Mouse (Mus musculus) cerebellum, adult 2 months (tissue): ENCODE results near the gene Grk3.

Experiments
- CTCF ChIP-seq: fragments of 200-500 bp; IDR thresholded peaks from 2 replicates; pipeline ENCODE4 v1.5.1; 2011; ENCODE audit warnings: low read depth, mild to moderate bottlenecking, control low read depth, low read length, moderate library complexity, borderline replicate concordance; ENCODE audit not compliant: insufficient read depth
- POLR2A ChIP-seq: fragments of 200-500 bp; IDR thresholded peaks from 2 replicates; pipeline ENCODE4 v1.6.1; 2011; ENCODE audit warnings: low read length, control low read depth, borderline replicate concordance; ENCODE audit not compliant: insufficient read depth

DNA sequence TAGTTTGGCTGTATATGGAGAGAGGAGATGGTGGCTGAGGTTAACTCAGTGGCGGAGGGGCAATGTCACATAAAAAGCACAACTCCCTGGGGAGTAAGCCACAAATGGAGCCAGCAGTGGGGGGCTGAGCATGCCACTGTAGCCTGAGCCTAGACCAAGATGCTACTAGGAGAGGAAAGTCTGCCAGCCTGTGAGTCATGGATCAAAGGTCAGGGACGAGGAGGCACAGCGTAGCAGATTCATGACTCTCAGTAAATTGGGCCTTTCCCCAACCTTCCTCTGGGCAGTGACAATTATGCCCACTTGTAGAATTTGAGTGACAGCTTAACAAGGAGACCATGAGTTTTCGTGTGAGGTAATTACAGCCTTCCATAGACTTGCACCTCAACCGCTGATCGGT, 33.7 kb downstream of the Grk3 start:
- TF ChIP-seq CTCF = no peak
- no peak for TF ChIP-seq POLR2A
